Mouse (Mus musculus): ENCODE data around the gene Gjc2. TPM values are rescaled to one million over a fixed set of nuclear protein-coding genes. Genes with fewer than 3 reads are reported as not detected.

Gene Gjc2
- polyA plus RNA-seq, 2 experiments from 2014 or later: not detected

- peak; percentile 73 for ATAC-seq
Observed at GRCm38 (mm10) chr11:59208153-59208831, 25.3 kb upstream of the Gjc2 start, which contains the start of gene 2310033P09Rik. TSS of gene 2310033P09Rik (plus strand) at chr11:59208321.

GRCm38 (mm10) chr11:59202081-59202995, 19.3 kb upstream of the Gjc2 start, which contains the start of gene Mrpl55:
TSS of gene Mrpl55 (plus strand) at chr11:59202486.
- peak; percentile 88 for ATAC-seq

- ATAC-seq: peak; percentile 16
Observed at GRCm38 (mm10) chr11:59201216-59202002, 18.4 kb upstream of the Gjc2 start.

GRCm38 (mm10) chr11:59196230-59196629, 13.2 kb upstream of the Gjc2 start:
- ATAC-seq: no peak

- no peak for ATAC-seq
Observed at GRCm38 (mm10) chr11:59192059-59192386, 9.0 kb upstream of the Gjc2 start, which contains the start of gene Guk1. TSS of gene Guk1 (minus strand) at chr11:59192212.

GRCm38 (mm10) chr11:59191231-59192058, 8.4 kb upstream of the Gjc2 start:
- peak; percentile 91 for ATAC-seq

- no peak for ATAC-seq
Observed at GRCm38 (mm10) chr11:59187706-59188105, 4.7 kb upstream of the Gjc2 start.

- ATAC-seq: no peak
Observed at GRCm38 (mm10) chr11:59185490-59185889, 2.5 kb upstream of the Gjc2 start.

- ATAC-seq: no peak
Observed at GRCm38 (mm10) chr11:59183821-59184220, 808 bp upstream of the Gjc2 start.

- ATAC-seq: no peak
Observed at GRCm38 (mm10) chr11:59176921-59177320, 6.1 kb downstream of the Gjc2 start.

- ATAC-seq: no peak
Observed at GRCm38 (mm10) chr11:59176475-59176874, 6.5 kb downstream of the Gjc2 start.

- no peak for ATAC-seq
Observed at GRCm38 (mm10) chr11:59174189-59174838, 8.7 kb downstream of the Gjc2 start.

GRCm38 (mm10) chr11:59170549-59170948, 12.5 kb downstream of the Gjc2 start:
- no peak for ATAC-seq

GRCm38 (mm10) chr11:59169807-59170206, 13.2 kb downstream of the Gjc2 start:
- no peak for ATAC-seq

- no peak for ATAC-seq
Observed at GRCm38 (mm10) chr11:59165616-59166241, 17.3 kb downstream of the Gjc2 start.

- ATAC-seq: no peak
Observed at GRCm38 (mm10) chr11:59164384-59164783, 18.6 kb downstream of the Gjc2 start.

- ATAC-seq: peak; percentile 97
Observed at GRCm38 (mm10) chr11:59163255-59164236, 19.5 kb downstream of the Gjc2 start, which contains the start of gene Iba57. TSS of gene Iba57 (minus strand) at chr11:59163739.

- peak; percentile 4 for ATAC-seq
Observed at GRCm38 (mm10) chr11:59162443-59163254, 20.4 kb downstream of the Gjc2 start.

- ATAC-seq: no peak
Observed at GRCm38 (mm10) chr11:59161398-59161797, 21.6 kb downstream of the Gjc2 start.
